Mouse (Mus musculus): ENCODE data around the gene Pard3b. TPM values are rescaled to one million over a fixed set of nuclear protein-coding genes. Genes with fewer than 3 reads are reported as not detected.

The Pard3b gene
- polyA plus RNA-seq, 1 experiment = 0.71 TPM

DNA sequence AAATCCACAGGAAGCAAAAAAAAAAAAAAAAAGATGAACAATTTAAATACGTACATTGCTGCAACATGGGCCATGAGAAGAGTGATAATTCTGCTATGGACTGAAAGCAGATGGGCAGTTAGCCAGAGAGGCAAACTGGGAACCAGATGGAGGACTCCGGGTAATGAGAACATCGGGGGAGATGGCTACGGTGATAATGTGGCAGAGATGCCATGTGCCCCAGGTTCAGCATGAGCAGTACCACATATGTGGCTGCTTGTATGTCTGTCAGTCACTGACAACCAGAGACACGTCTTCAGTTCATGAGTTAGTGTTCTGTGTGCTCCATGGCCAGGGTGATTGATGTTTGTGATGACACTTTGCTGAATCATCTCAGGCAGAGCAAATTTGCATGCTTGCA, 157.7 kb downstream of the Pard3b start:
- WGBS = 90% methylated on average over 5 of the region's 5 CpGs
- TF ChIP-seq CTCF (IDR thresholded peaks at IDR 0.05; ENCODE audit: borderline replicate concordance, control insufficient read depth, extremely low read depth, insufficient read depth, low read length, poor library complexity) = no peak
- no peak for TF ChIP-seq POLR2A (IDR thresholded peaks at IDR 0.05; ENCODE audit: control insufficient read depth, extremely low read depth, insufficient read depth, low read length, poor library complexity)
- H3K27me3 ChIP-seq (ENCODE audit: control insufficient read depth, insufficient read depth, low read length) = no peaks in the 10 kb centered on the region

DNA sequence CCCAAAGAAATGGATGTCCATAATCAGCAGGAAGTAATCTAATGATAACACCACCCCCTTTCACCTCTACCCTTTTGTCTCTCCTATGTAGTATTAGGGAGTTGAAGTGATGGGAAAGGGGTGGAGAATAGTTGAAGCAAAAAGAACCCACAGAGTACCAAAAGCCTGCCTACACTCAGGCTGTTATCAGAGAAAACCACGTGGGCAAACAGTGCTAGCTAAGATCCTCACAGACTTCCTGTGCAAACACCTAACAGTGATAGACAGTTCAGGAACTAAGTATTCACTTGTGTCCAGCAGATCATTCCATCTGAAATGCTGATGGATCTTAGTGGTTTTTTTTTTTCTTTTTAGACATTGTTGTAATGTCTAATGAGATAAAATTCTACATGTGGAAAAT, 181.6 kb downstream of the Pard3b start:
- Histone ChIP-seq H3K4me3 (ENCODE audit: control insufficient read depth, insufficient read depth, low read length) (no peak overlapping the region), H3K4me1 (replicated peaks; ENCODE audit: control insufficient read depth, insufficient read depth, low read length) (no peaks in the 10 kb centered on the region), H3K27me3 (ENCODE audit: control insufficient read depth, insufficient read depth, low read length) (no peaks in the 10 kb centered on the region), H3K36me3 (ENCODE audit: control insufficient read depth, insufficient read depth, low read length) (no peaks in the 10 kb centered on the region), H3K27ac (ENCODE audit: control insufficient read depth, insufficient read depth, low read length) (no peak overlapping the region)
- 2% methylated on average over 1 of the region's 1 CpGs for WGBS
- DNase-seq = no peak
- no peak for TF ChIP-seq POLR2A (IDR thresholded peaks at IDR 0.05; ENCODE audit: control insufficient read depth, extremely low read depth, insufficient read depth, low read length, poor library complexity)
- no peak for TF ChIP-seq CTCF (IDR thresholded peaks at IDR 0.05; ENCODE audit: borderline replicate concordance, control insufficient read depth, extremely low read depth, insufficient read depth, low read length, poor library complexity)

More for the DNA sequence above, 157.7 kb downstream of the Pard3b start:
- no peak overlapping the region for H3K4me3 ChIP-seq (ENCODE audit: control insufficient read depth, insufficient read depth, low read length)
- no peaks in the 10 kb centered on the region for H3K36me3 ChIP-seq (ENCODE audit: control insufficient read depth, insufficient read depth, low read length)
- H3K27ac ChIP-seq (ENCODE audit: control insufficient read depth, insufficient read depth, low read length) = no peak overlapping the region
- no peaks in the 10 kb centered on the region for H3K4me1 ChIP-seq (replicated peaks; ENCODE audit: control insufficient read depth, insufficient read depth, low read length)
- no peak for DNase-seq

DNA sequence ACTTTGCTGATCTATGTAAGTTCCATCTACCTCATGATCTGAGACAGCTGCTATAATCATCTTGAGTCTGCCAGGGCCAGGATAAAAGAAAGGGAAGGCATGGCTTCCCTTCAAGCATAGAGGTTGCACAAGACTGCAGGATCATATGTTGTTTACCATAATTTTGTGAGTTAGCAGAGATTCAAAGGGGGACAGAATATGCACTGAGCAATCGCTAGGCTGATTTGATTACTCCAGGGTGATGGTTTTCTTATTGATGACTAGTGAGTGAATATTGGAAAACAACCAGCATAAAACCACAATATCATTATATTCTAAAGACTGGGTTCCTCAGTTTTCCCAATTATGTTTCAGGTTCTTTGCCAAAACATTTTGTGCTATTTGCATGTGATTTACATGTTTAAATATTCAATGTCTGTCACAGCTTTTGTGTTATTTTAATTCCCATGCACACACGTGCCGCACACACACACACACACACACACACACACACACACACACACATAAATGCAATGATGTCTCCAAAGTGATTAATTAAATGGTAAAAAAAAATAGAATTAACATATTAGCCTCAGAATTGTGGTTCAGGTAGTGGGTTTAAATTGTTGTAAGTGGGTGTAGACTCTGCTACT, 187.1 kb downstream of the Pard3b start:
- no peak overlapping the region for H3K4me3 ChIP-seq (ENCODE audit: control insufficient read depth, insufficient read depth, low read length)
- H3K27me3 ChIP-seq (ENCODE audit: control insufficient read depth, insufficient read depth, low read length) = no peaks in the 10 kb centered on the region
- no peaks in the 10 kb centered on the region for H3K36me3 ChIP-seq (ENCODE audit: control insufficient read depth, insufficient read depth, low read length)
- no peaks in the 10 kb centered on the region for H3K4me1 ChIP-seq (replicated peaks; ENCODE audit: control insufficient read depth, insufficient read depth, low read length)
- DNase-seq = no peak
- H3K27ac ChIP-seq (ENCODE audit: control insufficient read depth, insufficient read depth, low read length) = no peak overlapping the region
- WGBS = 95% methylated on average over 3 of the region's 3 CpGs
- TF ChIP-seq CTCF (IDR thresholded peaks at IDR 0.05; ENCODE audit: borderline replicate concordance, control insufficient read depth, extremely low read depth, insufficient read depth, low read length, poor library complexity) = no peak

DNA sequence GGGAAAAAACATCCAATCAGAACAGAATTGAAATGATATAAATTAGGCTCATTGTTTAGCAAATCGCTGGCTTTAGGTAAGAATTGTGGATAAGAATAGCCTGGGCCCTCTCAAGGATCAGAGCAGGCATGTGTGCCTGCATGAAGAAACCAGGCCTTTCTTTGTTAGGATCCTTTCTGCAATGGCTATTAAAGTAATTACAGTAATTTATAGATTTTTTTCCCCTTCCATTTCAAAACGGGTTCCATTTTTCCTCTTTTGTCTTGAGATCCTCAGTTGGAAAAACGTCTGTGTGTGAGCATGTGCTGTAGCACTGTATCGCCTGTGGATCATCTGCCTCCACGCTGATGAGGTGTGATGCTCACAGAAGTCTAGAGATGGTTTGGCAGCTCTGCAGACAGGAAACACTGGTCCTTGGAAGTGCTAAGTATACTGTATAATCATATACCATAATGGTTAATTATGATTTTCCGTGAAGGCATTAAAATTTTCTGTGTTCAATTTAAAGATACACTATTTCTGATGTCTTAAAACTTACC, 198.5 kb downstream of the Pard3b start:
- DNase-seq = no peak
- Histone ChIP-seq H3K4me3 (ENCODE audit: control insufficient read depth, insufficient read depth, low read length) (no peak overlapping the region), H3K36me3 (ENCODE audit: control insufficient read depth, insufficient read depth, low read length) (no peaks in the 10 kb centered on the region), H3K27ac (ENCODE audit: control insufficient read depth, insufficient read depth, low read length) (no peak overlapping the region), H3K27me3 (ENCODE audit: control insufficient read depth, insufficient read depth, low read length) (no peaks in the 10 kb centered on the region), H3K4me1 (replicated peaks; ENCODE audit: control insufficient read depth, insufficient read depth, low read length) (no peaks in the 10 kb centered on the region)
- WGBS = 92% methylated on average over 6 of the region's 6 CpGs
- TF ChIP-seq CTCF (IDR thresholded peaks at IDR 0.05; ENCODE audit: borderline replicate concordance, control insufficient read depth, extremely low read depth, insufficient read depth, low read length, poor library complexity) = no peak
- TF ChIP-seq POLR2A (IDR thresholded peaks at IDR 0.05; ENCODE audit: control insufficient read depth, extremely low read depth, insufficient read depth, low read length, poor library complexity) = no peak

DNA sequence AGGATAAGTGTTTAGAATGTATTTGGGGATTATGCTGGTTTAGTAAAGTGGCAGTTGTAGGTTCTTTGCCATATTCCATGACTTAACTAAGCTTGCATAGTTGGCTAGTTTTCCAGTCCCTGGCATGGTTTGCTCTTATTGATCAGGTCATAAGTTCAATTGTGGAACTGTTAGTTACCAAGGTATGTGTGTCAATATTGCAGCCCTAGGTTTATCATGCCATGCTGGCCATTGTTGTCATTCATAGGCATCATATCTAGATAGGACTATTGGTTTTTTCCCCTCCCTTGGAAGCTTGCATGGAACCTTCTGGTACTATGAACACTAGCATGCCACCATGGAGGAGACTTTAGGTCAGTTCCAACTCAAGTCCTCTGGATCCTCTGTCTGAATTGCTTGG, 208.0 kb downstream of the Pard3b start:
- H3K36me3 ChIP-seq (ENCODE audit: control insufficient read depth, insufficient read depth, low read length) = no peaks in the 10 kb centered on the region
- no peaks in the 10 kb centered on the region for H3K4me1 ChIP-seq (replicated peaks; ENCODE audit: control insufficient read depth, insufficient read depth, low read length)
- H3K4me3 ChIP-seq (ENCODE audit: control insufficient read depth, insufficient read depth, low read length) = no peak overlapping the region
- DNase-seq = no peak
- H3K27me3 ChIP-seq (ENCODE audit: control insufficient read depth, insufficient read depth, low read length) = no peaks in the 10 kb centered on the region
- no peak overlapping the region for H3K27ac ChIP-seq (ENCODE audit: control insufficient read depth, insufficient read depth, low read length)
- TF ChIP-seq CTCF (IDR thresholded peaks at IDR 0.05; ENCODE audit: borderline replicate concordance, control insufficient read depth, extremely low read depth, insufficient read depth, low read length, poor library complexity) (no peak), POLR2A (IDR thresholded peaks at IDR 0.05; ENCODE audit: control insufficient read depth, extremely low read depth, insufficient read depth, low read length, poor library complexity) (no peak)

DNA sequence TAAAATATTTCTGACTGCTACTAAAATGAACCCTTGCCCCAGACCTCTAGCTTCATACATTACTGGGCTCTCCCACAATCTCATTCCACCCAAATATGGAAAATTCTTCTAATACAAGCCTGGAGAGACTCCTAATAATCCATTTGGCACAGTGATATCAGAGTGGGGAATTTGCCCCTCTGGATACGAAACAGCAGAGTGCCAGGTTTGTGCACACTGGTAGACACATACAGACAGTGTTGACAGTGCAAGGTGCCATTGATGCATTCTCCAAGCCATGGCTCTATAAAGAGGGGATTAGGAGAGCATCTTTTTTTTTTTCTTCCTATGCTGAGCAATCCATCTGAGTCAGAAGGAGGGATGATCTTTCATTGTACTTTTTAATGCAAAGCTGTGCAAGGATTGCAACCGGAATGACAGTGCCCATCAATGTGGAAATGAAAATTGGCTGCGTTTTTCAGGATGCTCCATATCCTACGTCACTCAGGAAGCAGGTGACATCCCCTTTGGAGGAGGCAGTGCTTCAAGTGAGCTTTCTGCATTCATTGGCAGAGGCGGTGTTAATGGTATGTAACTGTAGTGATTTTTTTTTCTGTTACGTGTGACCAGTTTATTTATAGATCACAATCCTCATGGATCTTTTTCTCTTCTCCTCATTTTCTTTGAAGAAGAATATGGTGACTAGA, 210.5 kb downstream of the Pard3b start:
- WGBS = 94% methylated on average over 6 of the region's 6 CpGs
- Histone ChIP-seq H3K4me1 (replicated peaks; ENCODE audit: control insufficient read depth, insufficient read depth, low read length) (no peaks in the 10 kb centered on the region), H3K27me3 (ENCODE audit: control insufficient read depth, insufficient read depth, low read length) (no peaks in the 10 kb centered on the region), H3K27ac (ENCODE audit: control insufficient read depth, insufficient read depth, low read length) (no peak overlapping the region), H3K4me3 (ENCODE audit: control insufficient read depth, insufficient read depth, low read length) (no peak overlapping the region), H3K36me3 (ENCODE audit: control insufficient read depth, insufficient read depth, low read length) (no peaks in the 10 kb centered on the region)
- no peak for DNase-seq
- TF ChIP-seq POLR2A (IDR thresholded peaks at IDR 0.05; ENCODE audit: control insufficient read depth, extremely low read depth, insufficient read depth, low read length, poor library complexity) (no peak), CTCF (IDR thresholded peaks at IDR 0.05; ENCODE audit: borderline replicate concordance, control insufficient read depth, extremely low read depth, insufficient read depth, low read length, poor library complexity) (no peak)

All from thymus, adult 2 months (tissue).